Mouse (Mus musculus): ENCODE results near the gene Tubg2. TPM values are rescaled to one million over a fixed set of nuclear protein-coding genes. Genes with fewer than 3 reads are reported as not detected.
"Not testable (repeated sequence)": the region's sequence is repeated elsewhere in the genome, so short reads cannot be mapped to it uniquely, and the experiment has no call there.

Gene Tubg2
- total RNA-seq, 2 experiments from 2014 or later, result 48.6 to 54.5 TPM

GRCm38 (mm10) chr11:101137000-101137399 lies 18.7 kb upstream of the Tubg2 start:
- no peak for DNase-seq (ENCODE audit: low spot score in 2 of 2)

DNA sequence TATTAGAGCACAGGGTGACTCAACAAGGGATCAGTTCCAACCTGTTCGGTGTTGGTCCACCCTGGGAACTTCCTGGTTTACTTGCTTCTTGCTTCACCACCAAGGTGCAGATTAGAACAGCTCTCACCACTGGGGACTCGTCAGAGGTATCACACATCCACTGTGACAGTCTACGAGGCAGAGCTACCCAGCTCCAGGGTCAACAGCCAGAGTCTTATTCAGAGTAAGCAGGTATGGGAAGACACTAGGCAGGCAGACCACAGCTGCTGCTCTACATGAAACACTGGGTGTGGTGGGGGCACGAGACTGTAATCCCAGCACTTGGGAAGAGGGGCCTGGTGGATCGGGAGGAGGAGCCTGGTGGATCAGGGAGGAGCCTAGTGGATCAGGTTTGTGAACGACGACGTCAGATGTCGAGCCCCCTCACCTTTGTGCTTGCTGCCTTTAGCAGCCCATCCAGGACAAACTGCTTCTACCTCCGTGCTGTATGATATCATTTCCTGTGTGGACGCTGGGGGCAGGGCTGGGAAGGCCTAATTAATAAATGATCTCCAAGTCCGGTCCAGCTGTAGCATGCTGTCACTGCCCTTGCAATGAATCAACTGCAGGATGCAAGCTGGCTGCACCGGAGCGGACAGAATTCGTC lies 17.0 kb upstream of the Tubg2 start:
- no peak for DNase-seq (ENCODE audit: low spot score in 2 of 2)

- no peak for DNase-seq (ENCODE audit: low spot score in 2 of 2)
Measured at GRCm38 (mm10) chr11:101140164-101140819, 15.4 kb upstream of the Tubg2 start.

DNA sequence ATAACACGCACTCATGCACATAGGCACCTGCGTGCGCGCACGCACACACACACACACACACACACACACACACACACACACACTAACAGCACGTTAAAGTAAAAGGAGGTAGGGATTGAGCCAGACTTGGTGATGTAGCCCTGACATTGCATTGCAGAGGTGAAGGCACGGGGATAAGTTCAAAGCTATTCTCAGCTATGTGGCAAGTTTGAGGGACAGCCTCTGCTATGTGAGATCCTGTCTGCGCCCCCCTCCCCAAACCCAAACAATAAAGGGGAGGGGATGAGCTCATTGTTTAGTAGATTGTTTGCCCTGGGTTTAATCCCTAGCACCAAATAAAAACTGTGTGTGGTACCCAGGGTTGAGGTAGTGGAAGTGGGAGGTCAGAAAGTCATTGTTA lies 14.6 kb upstream of the Tubg2 start:
- DNase-seq (ENCODE audit: low spot score in 2 of 2), result no peak

DNA sequence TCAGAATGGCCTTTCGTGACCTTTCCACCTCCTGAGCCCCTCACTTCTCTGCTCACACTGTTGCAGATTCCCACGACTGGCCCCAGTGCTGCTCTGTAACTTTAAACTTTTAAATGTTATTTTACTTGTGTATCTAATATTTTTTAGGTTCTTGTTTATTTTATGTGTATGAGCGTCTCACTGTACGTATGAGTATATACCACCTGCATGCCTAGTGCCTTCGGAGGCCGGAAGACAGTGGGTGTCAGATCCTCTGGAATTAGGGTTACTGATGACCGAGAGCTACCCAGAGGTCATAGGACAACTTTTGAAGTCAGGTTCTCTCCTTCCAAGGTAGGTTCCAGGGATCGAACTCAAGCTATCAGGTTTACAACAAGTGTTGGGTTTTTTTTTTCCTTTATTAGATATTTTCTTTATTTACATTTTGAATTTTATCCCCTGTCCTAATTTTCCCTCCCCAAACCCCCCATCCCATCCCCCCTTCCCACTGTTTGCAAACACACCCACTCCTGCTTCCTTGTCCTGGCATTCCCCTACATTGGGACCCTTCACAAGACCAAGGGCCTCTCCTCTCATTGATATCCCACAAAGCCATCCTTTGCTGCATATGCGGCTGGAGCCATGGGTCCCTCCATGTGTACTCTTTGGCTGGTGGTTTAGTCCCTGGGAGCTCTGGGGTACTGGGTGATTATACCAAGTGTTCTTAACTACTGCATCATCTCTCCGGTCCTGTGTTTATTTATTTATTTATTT lies 13.3 kb upstream of the Tubg2 start:
- DNase-seq (ENCODE audit: low spot score in 2 of 2), result no peak

GRCm38 (mm10) chr11:101143338-101144225 lies 12.1 kb upstream of the Tubg2 start:
- peak in 1 of 2 experiments; percentile 44 for DNase-seq (ENCODE audit: low spot score in 2 of 2)

DNA sequence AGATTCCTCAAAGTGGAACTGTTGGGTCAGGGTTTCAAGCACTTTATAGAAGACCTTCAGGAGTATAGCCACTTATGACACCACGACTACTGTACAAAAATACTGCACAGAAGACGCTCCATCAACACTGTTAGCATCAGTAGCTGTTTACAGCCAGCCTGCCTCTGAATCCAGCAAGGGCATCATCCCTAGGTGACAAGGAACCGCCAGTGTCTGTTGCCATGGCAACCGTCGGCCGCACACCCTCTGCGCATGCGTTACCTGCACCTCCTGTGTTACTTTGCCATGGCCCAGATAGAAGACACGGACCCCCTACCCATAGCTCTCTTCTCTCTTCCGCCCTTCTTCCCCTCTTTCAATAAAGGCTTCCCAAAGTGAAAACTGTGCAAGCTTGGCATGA lies 9.3 kb upstream of the Tubg2 start:
- DNase-seq (ENCODE audit: low spot score in 2 of 2), result peak in 1 of 2 experiments; percentile 38

DNA sequence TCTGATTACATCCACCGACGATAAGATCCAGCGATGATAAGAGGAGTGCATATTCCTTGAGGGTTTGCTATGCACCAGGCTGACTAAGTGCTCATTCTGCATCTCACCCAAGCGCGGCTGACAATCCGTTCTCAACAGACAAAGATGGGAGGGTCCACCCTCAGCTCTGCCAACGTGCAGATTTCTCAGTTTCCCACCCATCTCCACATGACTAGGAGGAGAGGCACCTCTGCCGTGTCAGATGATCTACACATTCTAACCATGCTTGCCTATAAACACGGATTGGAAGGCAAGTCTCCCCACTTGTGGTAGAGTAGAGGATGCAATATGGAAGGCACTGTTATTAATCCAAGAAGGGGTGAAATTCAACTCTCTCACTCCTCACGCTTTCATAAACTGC lies 7.0 kb upstream of the Tubg2 start:
- no peak for DNase-seq (ENCODE audit: low spot score in 2 of 2)

DNA sequence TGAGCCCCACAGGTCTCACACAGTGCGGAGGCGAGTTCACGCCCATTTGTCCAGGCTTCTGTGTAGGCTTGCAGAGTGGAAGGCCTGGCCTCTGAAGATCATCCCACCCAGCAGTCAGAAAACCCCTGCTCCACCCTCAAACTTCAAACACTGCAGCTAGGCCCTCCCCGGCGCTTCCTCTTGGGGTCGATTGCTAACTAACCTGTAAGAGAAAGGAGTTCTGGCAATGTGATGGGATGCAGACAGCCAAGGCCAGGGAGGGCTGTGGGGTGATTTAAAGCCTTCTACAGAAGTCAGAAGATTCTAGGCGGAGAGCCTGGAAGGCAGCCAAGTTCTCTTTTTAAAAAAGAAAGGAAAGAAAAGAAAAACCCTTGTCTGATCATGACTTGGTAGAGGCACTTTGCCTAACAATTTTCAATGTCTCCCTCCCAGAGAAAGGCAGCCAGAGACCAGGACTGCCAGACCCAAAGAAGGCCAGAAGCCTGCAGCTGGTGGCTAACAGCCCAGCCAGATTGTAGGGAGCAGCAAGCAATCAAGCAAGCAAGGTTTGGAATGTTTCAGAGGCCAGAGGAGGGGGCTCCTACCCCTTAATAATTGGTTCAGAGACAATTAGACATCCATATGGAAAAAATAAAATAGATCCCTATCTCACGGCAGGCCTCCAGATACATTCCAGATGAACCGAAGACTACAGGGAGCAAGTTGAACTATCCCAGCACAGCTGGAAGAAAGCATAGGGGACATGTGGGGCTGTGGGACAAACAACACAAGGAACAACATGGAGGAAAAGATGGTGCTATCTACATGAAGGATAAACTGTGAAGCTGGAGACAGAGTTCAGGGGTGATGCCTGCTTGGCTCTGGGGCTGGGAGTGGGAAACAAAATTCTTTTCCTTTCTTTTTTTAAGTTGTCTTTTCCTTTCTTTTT lies 6.3 kb upstream of the Tubg2 start:
- DNase-seq (ENCODE audit: low spot score in 2 of 2), result no peak

- no peak for DNase-seq (ENCODE audit: low spot score in 2 of 2)
Measured at GRCm38 (mm10) chr11:101151063-101151462, 4.6 kb upstream of the Tubg2 start.

- no peak for DNase-seq (ENCODE audit: low spot score in 2 of 2)
Measured at GRCm38 (mm10) chr11:101152825-101153224, 2.9 kb upstream of the Tubg2 start.

- DNase-seq (ENCODE audit: low spot score in 2 of 2), result no peak
Measured at GRCm38 (mm10) chr11:101154648-101155047, 1.1 kb upstream of the Tubg2 start.

DNA sequence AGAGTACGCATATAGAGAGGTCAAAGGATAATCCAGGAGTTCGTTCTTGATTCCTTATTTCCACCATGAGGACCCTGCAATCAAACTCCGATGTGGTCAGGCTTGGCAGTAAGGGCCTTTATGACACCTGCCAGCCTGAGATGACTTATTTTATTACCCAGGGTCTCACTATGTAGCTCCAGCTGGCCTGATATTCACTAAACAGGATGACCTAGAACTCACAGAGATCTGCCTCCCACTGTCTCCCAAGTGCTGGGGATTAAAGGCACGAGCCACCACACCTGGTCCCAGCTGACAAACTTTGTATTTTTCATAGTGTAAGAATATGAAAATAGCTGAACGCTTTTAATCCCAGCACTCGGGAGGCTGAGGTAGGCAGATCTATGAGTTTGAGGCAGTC lies 556 bp upstream of the Tubg2 start:
- no peak for DNase-seq (ENCODE audit: low spot score in 2 of 2)

- DNase-seq (ENCODE audit: low spot score in 2 of 2), result not testable (repeated sequence)
Measured at GRCm38 (mm10) chr11:101160151-101160550, 4.4 kb downstream of the Tubg2 start.

DNA sequence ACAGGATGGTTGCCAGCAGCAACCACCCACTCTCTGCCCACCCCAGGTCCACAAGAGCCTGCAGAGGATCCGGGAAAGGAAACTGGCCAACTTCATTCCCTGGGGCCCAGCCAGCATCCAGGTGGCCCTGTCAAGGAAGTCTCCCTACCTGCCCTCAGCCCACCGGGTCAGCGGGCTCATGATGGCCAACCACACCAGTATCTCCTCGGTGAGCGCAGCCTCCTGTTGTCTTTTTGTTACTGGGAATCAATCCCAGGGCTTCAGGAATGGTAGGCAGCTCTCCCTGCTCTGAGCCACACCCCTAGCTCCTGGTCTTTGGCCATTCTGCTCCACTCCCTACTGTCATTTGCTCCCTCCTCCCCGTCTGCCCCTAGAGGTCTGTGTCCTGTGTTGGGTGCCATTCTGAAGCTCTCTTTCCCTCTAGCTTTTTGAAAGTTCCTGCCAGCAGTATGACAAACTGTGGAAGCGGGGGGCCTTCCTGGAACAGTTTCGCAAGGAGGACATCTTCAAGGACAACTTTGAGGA lies 5.3 kb downstream of the Tubg2 start:
- DNase-seq (ENCODE audit: low spot score in 2 of 2), result not testable (repeated sequence)

DNA sequence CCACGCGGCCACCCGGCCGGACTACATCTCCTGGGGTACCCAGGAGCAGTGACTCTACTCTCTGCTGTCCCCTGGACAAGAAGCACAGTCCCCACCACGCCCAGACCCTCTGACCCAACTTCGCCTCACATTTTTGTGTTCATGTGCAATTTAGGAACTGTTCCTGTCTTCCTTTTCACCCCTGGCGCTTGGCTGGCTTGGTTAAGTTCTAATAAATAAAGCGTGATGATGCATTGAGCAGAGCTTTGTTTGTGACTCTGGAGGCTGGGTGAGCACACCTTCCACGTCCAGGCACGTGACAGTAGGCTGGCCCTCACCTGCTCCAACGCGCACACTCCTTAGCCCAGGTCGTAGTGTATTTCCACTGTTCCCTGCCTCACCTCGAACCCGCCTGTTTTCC lies 5.8 kb downstream of the Tubg2 start:
- no peak for DNase-seq (ENCODE audit: low spot score in 2 of 2)

DNA sequence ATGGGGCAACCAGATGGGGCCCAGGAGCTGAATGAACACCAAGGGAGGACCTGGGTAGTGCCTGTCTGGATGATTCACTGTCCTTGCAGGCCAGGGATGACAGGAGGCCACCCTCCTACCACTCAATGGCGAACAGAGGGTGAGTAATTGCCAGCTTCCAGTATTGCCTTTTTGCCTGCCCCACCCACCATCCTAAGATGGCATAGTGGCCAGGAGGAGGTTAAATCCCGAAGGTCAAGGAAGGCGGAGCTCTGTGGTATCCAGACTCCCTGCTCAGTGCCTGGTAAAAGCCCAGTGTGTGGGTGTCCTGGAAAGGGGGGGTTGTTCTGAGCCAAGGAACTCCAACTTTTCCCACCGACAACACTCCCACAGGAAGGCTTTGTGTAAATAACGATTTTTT lies 6.6 kb downstream of the Tubg2 start:
- no peak for DNase-seq (ENCODE audit: low spot score in 2 of 2)

- no peak for DNase-seq (ENCODE audit: low spot score in 2 of 2)
Measured at GRCm38 (mm10) chr11:101162772-101163171, 7.1 kb downstream of the Tubg2 start.

DNA sequence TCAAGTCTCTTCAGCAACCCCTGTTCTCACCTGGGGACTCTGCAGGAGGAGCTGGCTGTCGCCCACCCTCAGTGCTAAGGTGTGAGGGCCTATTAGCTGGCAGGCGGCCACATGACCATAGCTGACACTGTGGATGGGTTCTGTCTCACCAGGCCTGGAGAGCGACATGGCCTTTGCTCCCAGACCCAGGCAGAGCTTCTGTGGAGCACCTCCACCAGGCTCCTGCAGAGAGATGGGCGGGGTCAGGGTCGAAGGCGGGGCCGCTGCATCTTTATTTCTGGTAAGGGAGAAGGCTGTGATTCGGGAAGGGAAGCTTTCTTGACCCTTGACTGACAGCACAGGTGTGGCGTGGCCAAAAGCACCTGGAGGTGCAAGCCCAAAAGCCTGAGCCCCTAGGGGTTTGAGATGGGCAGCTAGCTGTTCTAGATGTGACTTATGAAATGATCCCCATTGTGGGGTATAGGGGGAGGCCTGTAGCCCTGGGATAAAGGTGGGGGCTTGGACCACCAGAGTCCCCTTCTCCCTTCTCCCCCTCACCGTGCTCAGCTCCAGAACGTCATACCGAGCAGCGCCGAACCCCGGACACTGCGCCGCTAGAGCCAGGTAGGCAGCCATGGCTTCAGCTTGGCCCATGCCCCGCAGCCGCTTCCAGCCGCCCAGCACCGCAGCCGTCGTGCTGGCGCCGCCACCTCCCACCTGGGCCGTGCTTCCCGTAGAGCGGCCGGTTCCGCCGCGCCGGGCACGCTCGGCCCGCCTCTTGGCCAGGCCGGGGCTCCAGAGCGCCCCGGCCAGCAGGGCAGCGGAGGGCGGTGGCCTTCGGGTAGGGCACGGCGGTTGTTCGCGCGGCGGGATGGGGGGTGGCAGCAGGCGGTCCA lies 8.0 kb downstream of the Tubg2 start:
- no peak for DNase-seq (ENCODE audit: low spot score in 2 of 2)
